Comparison of ENCODE assay signal across 24 mouse cellular contexts in genomic region chr15:25187881-25188326, GRCm38 (mm10).
DNase-seq lines count a peak whose midpoint lies in the region; ATAC-seq lines count a peak whose summit lies in the region.
"Had no signal": no experiment of that assay in that cellular context is flagged by ENCODE, and none has a peak within 500 bp of the region (broad histone marks: within the 10 kb centered on the region; RNA-seq: fewer than 3 reads in every experiment).

No protein-coding gene starts in this region.

- 0 out of 2 replicates have a peak, but pooled peaks cover 5% of the 10 kb centered on the region for H3K4me1 ChIP-seq in neural tube, embryonic 13.5 days (replicated peaks)
- H3K4me1 ChIP-seq: embryonic facial prominence, embryonic 13.5 days; limb, embryonic 13.5 days; liver, embryonic 15.5 days; midbrain, embryonic 12.5 days; stomach, embryonic 15.5 days had no signal

- DNase-seq in embryo, embryonic 11 days = peak; percentile 10
- no peak for DNase-seq in embryo, embryonic 10 days (ENCODE audit: low spot score)
- peak; percentile 5 for DNase-seq in kidney, adult 9 months
- no peak for DNase-seq in kidney, adult 11 months
- DNase-seq in Muller cell, postnatal 12 days (ENCODE audit: inconsistent ontology term) = peak; percentile 92
- DNase-seq in right cerebral cortex, postnatal 36 days (ENCODE audit: low spot score in 2 of 2) = no peak
- DNase-seq in MN1 (ENCODE audit: low spot score) = no peak
- DNase-seq: adrenal gland, postnatal 25 days; cerebellum, adult 8-10 months; gastrocnemius, postnatal 25 days; heart, adult 2 months; heart, postnatal 36 days; kidney, adult 18-20 months; kidney, postnatal 25 days; right cerebral cortex, postnatal 25 days; thymus, adult 2 months had no signal

- H3K4me2 ChIP-seq in neural tube, embryonic 13.5 days = no peak overlapping the region
- H3K4me2 ChIP-seq: embryonic facial prominence, embryonic 13.5 days; limb, embryonic 13.5 days; liver, embryonic 15.5 days; midbrain, embryonic 12.5 days; stomach, embryonic 15.5 days had no signal

- peaks cover 36% of the 10 kb centered on the region for H3K27me3 ChIP-seq in neural tube, embryonic 13.5 days
- H3K27me3 ChIP-seq: embryonic facial prominence, embryonic 13.5 days; limb, embryonic 13.5 days; liver, embryonic 15.5 days; midbrain, embryonic 12.5 days; stomach, embryonic 15.5 days had no signal

- peak; percentile 69 for ATAC-seq in neural tube, embryonic 13.5 days (ENCODE audit: low read depth)

- H3K27ac ChIP-seq in neural tube, embryonic 13.5 days (replicated peaks) = no peak overlapping the region
- H3K27ac ChIP-seq: embryonic facial prominence, embryonic 13.5 days; heart, adult 2 months; limb, embryonic 13.5 days; liver, embryonic 15.5 days; midbrain, embryonic 12.5 days; stomach, embryonic 15.5 days had no signal

- H3K9ac ChIP-seq in neural tube, embryonic 13.5 days = no peak overlapping the region
- H3K9ac ChIP-seq: embryonic facial prominence, embryonic 13.5 days; limb, embryonic 13.5 days; liver, embryonic 15.5 days; midbrain, embryonic 12.5 days; stomach, embryonic 15.5 days had no signal

- WGBS in neural tube, embryonic 13.5 days = 13% methylated on average over 2 of the region's 2 CpGs

- H3K4me3 ChIP-seq in neural tube, embryonic 13.5 days = no peak overlapping the region
- H3K4me3 ChIP-seq: embryonic facial prominence, embryonic 13.5 days; heart, adult 2 months; limb, embryonic 13.5 days; liver, embryonic 15.5 days; midbrain, embryonic 12.5 days; myocyte; stomach, embryonic 15.5 days had no signal

- no peaks in the 10 kb centered on the region for H3K36me3 ChIP-seq in neural tube, embryonic 13.5 days
- H3K36me3 ChIP-seq: embryonic facial prominence, embryonic 13.5 days; G1E; limb, embryonic 13.5 days; liver, embryonic 15.5 days; midbrain, embryonic 12.5 days; stomach, embryonic 15.5 days had no signal

- peaks cover 6% of the 10 kb centered on the region for H3K9me3 ChIP-seq in neural tube, embryonic 13.5 days
- H3K9me3 ChIP-seq: embryonic facial prominence, embryonic 13.5 days; limb, embryonic 13.5 days; liver, embryonic 15.5 days; midbrain, embryonic 12.5 days; stomach, embryonic 15.5 days had no signal

Comparison
In these comparisons a context has a peak if more than half of its experiments do, and no peak if none do; other contexts are left out.
1. DNase-seq: peak in embryo, embryonic 11 days (single experiment), kidney, adult 9 months (single experiment) and Muller cell, postnatal 12 days (single experiment); none in embryo, embryonic 10 days (single experiment), kidney, adult 11 months (single experiment), right cerebral cortex, postnatal 36 days (0 of 2) and MN1 (single experiment).